Mouse (Mus musculus) MEL (cell line): ENCODE results near the gene Ap1s3.

ENCODE experiments used
- CHD2 ChIP-seq: IDR thresholded peaks from 2 replicates; pipeline ENCODE4 v1.6.1; 2011; ENCODE audit warnings: low read length, improper control_type of control experiment
- CTCF ChIP-seq, 3 experiments: IDR thresholded peaks in 2 of 3; conservative IDR thresholded peaks in 1 of 3; 2 replicates each; pipeline ENCODE4 v1.5.1; 2011 to 2012; ENCODE audit warnings: low read length in 3 of 3, low read depth in 2 of 3, mild to moderate bottlenecking in 2 of 3, improper control_type of control experiment in 1 of 3, inconsistent platforms in 1 of 3, mixed read lengths in 1 of 3, moderate library complexity in 1 of 3; ENCODE audit not compliant: control insufficient read depth in 1 of 3, insufficient read depth in 1 of 3, poor library complexity in 1 of 3, severe bottlenecking in 1 of 3
- HCFC1 ChIP-seq: IDR thresholded peaks from 2 replicates; pipeline ENCODE4 v1.6.1; 2012; ENCODE audit warnings: low read depth, mild to moderate bottlenecking, inconsistent platforms, low read length, improper control_type of control experiment, moderate library complexity
- MEF2A ChIP-seq: IDR thresholded peaks from 2 replicates; pipeline ENCODE4 v1.6.1; 2014; ENCODE audit warnings: low read depth, mild to moderate bottlenecking, inconsistent platforms, low read length, improper control_type of control experiment; ENCODE audit not compliant: poor library complexity, insufficient replicate concordance, severe bottlenecking; ENCODE audit errors: extremely low read depth
- POLR2A ChIP-seq, 2 experiments: IDR thresholded peaks; 2 replicates each; pipeline ENCODE4 v1.6.1; 2011 to 2012; ENCODE audit warnings: low read length in 2 of 2, mild to moderate bottlenecking in 2 of 2, control low read depth in 1 of 2, improper control_type of control experiment in 1 of 2, low read depth in 1 of 2, moderate library complexity in 1 of 2; ENCODE audit not compliant: control insufficient read depth in 1 of 2, insufficient read depth in 1 of 2, poor library complexity in 1 of 2
- SIN3A ChIP-seq: IDR thresholded peaks from 2 replicates; pipeline ENCODE4 v1.6.1; 2012; ENCODE audit warnings: low read length, improper control_type of control experiment, inconsistent platforms
- TCF12 ChIP-seq: IDR thresholded peaks from 2 replicates; pipeline ENCODE4 v1.6.1; 2014; ENCODE audit warnings: low read depth, mild to moderate bottlenecking, inconsistent platforms, low read length, improper control_type of control experiment, moderate library complexity
- USF1 ChIP-seq: IDR thresholded peaks from 2 replicates; pipeline ENCODE4 v1.6.1; 2014; ENCODE audit warnings: low read depth, mild to moderate bottlenecking, inconsistent platforms, low read length, improper control_type of control experiment, moderate library complexity
- ZC3H11A ChIP-seq: IDR thresholded peaks from 2 replicates; pipeline ENCODE4 v1.6.1; 2012; ENCODE audit warnings: low read depth, mild to moderate bottlenecking, inconsistent platforms, low read length, improper control_type of control experiment

- TF ChIP-seq CHD2 (no peak), SIN3A (peak; percentile 90), ZC3H11A (peak; percentile 16; the same call in 1 of the 2 replicates), HCFC1 (0 out of 2 replicates have a peak, but pooled peaks have one; percentile 44), CTCF (IDR thresholded peaks at IDR 0.05 in 2 of 3, conservative IDR thresholded peaks at IDR 0.05 in 1 of 3; ENCODE audit: control insufficient read depth in 1 of 3, insufficient read depth in 1 of 3, low read depth in 2 of 3, low read length in 3 of 3, poor library complexity in 1 of 3, severe bottlenecking in 1 of 3) (no peak), MEF2A (no peak), USF1 (no peak), POLR2A (IDR thresholded peaks at IDR 0.05; ENCODE audit: control insufficient read depth in 1 of 2, insufficient read depth in 1 of 2, low read depth in 1 of 2, low read length in 2 of 2, poor library complexity in 1 of 2) (no peak), TCF12 (peak; percentile 89)
Measured at GRCm38 (mm10) chr1:79669419-79669974, 2.3 kb downstream of the Ap1s3 start.
